Mouse (Mus musculus): ENCODE data around the gene Comp. TPM values are rescaled to one million over a fixed set of nuclear protein-coding genes. Genes with fewer than 3 reads are reported as not detected.

Comp gene
- polyA plus RNA-seq, 1 experiment = 0.28 TPM

DNA sequence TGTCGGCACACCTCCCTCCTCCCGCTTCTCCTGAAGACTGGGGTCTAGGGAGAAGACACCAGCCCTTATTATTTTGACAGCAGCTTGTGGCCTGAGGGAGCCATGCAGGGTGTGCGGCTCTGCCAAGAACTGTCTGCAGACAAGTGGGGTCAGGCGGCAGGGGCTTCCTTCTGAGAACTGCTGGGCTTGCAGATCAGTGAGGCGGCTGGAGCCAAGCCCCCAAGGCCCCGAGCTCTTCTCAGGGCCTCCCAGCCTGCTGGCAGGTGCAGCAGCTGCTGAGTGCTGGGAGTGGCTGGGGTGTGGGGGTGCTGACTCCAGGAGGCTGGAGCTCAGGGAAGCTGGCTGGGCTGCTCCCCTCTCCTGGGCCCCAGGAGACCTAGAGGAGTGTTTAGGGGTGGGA, 34.9 kb downstream of the Comp start:
- TF ChIP-seq GATA1 (IDR thresholded peaks at IDR 0.05; ENCODE audit: low read length) = no peak

DNA sequence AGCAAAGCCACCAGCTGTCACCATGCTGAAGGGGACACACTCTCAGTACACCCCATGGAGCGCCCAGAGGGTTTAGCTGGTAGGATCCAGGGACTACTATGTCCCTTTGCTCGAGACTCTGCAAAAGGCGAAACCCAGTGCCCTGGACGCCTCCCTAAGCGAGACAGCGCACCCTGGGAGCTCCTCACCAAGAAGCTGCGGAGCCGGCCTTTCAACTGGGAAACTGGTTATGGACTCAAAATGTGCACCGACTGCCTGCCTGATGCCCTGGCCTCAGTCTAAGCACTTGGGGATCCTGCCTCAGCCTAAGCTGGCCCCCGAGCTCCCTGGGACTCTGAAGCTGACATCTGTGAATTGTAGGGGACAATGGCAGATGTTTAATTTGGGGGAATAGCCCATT, 35.7 kb downstream of the Comp start:
- no peak for TF ChIP-seq GATA1 (IDR thresholded peaks at IDR 0.05; ENCODE audit: low read length)

DNA sequence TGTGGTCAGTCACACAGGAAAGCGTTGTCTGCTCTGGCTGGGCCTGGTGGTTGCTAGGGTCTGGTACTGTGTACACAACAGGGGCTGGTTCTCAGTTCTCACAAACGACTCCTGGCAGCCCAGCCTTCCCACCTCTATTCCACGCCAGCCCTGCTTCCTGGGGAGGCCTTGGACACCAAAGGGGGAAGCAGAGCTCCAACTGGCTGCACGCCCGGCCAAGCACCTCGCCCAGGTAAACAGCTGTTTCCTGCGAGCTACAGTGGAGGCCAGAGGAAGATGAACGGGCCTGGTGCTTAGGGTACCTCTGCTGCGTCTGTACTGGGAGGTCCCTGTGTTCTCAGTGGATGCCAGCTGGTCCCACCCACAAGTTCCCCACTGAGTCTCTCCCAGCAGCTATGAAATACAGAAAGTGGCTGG, 36.1 kb downstream of the Comp start:
- TF ChIP-seq GATA1 (IDR thresholded peaks at IDR 0.05; ENCODE audit: low read length) = no peak

DNA sequence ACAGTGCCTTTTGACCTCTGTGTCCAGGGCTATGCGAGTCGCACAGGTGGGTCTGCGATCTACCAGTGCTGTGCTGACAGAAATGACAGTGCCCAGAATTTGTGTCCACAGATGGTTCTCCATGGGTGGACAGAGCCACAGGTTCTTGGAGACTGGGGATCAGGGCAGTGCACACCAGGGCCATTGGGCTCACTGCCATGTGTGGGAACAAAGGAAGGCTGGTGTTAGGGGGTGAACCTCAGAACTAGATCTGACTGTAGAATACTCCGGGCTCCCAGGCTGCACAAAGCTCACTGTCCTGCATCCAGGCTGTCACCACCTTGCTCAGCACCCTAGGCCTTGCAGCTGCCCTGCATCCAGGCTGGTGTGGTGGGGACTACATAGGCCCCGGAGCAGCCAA, 36.9 kb downstream of the Comp start:
- no peak for TF ChIP-seq GATA1 (IDR thresholded peaks at IDR 0.05; ENCODE audit: low read length)

DNA sequence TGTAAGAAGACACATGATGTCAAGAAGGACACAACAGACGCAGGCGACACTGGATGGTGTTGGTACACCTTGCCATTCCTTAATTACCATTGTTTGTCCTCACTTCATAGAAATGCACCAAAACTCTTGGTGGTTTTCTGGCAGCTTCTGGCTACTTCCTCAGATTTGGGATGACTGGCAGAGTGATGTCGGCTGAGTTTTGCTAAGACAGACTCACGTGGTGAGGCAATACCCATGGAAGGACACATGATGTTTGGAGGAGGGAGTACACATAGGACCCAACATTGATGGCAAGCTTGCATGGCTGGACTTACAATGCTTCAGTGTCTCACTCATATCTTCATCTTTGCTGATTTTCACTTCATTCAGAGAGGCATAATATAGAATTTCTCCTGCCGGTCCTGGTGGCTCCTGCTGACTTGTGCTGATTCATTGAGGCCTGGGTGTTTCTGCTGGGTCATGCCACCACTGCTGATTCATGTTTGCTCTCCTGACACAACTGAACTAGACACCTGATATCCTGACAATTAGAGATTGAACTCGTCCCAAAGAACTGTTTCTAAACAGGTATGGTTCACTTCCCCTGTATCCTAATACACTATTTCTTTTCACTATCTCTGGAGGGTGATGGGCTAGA, 41.1 kb downstream of the Comp start:
- TF ChIP-seq GATA1 (IDR thresholded peaks at IDR 0.05; ENCODE audit: low read length) = no peak

DNA sequence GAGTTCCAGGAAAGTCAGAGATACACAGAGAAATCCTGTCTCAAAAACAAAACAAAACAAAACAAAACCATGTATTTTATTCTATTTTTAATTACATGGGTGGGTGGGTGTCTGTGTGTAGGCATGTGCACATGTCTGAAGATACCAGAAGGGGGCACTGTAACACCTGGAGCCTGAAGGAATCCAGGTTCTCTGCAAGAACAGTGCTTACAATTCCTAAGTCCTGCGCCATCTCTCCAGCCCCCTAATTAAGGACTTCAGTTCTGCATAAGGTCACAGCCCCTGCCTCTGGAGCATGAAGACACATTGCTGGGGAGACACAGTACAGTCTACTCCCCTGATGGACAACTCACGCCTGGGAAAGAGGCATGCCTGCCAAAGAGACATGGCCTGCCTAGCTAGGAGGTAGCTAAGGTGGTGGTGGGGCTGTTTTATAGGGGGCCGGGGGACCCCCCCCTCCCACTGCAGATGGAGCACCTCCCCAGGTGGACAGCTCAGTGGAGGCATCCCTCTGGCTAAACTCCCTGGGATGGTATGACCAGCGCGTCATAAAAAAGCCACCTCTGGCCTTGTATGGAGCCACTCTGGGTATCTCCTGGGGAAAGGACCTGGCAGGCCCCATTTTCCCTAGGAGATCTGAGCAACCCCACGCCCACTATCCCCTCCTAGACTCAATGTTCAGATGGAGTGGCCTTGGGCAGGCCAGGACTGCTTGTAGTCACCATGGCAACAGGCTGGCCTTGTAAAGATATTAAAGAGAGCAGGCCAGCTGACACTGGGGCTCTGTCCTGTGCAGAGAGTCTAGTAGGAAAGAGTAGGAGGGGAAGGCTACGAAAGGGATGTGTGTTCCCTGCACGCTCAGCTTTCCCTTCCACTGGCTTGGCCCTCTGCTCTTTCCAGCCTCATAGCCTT, 42.4 kb downstream of the Comp start:
- TF ChIP-seq GATA1 (IDR thresholded peaks at IDR 0.05; ENCODE audit: low read length) = no peak

DNA sequence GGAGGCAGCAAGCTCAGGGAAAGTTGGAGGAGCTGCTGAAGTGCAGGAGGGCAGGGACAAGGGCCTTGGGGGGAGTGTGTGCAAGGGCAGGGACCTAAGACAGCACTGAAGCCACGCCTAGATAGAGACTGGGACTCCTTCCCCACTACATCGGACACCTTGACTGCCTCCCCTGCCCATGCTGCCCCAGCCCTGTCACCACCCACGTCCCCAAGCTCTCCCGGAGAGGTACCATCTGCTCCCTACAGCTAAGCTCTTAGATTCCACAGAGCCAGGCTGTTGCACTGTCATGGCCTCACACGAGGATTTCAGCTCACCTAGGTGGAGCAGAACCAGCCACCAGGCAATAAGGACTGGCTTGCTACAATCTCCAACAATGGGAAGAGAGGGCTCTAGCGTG, 43.6 kb downstream of the Comp start:
- TF ChIP-seq GATA1 (IDR thresholded peaks at IDR 0.05; ENCODE audit: low read length) = no peak

DNA sequence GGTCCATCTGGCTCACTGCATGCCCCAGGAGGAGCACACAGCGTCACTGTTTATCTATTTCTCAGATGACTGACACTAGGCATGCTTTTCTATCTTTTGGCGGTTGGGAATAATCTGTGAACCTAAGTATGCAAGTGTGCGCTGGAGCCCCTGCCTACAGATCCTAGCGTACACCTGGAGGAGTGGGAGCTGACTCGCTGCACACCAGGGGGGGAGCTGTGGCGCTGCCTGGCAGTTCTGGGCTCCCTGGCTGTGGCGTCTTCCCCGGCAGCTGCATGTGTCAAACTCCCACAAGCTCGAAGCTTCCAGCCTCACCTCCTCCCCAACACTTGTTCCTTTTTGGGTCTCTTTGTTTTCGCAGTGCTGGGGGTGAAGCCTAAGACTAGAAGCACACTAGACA, 44.6 kb downstream of the Comp start:
- TF ChIP-seq GATA1 (IDR thresholded peaks at IDR 0.05; ENCODE audit: low read length) = no peak

DNA sequence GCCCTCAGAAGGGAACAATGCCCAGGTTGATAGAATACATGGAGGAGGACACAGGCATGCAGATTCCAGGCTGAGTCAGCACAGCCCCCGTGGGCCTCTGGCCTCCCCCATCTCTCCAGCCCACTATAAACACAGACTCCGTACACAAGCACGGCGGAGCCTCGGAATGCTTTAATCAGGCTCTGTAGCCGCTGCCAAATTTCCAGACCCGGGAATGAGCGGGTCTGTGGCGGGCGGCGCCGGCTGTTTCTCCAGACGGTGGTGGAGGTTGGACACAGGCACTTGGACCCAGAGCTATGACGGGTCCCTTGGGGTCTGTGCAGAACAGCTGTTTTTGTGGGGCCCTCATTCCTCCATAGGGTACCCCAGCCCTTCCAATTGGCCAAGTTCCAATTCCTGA, 45.6 kb downstream of the Comp start:
- TF ChIP-seq GATA1 (IDR thresholded peaks at IDR 0.05; ENCODE audit: low read length) = no peak

DNA sequence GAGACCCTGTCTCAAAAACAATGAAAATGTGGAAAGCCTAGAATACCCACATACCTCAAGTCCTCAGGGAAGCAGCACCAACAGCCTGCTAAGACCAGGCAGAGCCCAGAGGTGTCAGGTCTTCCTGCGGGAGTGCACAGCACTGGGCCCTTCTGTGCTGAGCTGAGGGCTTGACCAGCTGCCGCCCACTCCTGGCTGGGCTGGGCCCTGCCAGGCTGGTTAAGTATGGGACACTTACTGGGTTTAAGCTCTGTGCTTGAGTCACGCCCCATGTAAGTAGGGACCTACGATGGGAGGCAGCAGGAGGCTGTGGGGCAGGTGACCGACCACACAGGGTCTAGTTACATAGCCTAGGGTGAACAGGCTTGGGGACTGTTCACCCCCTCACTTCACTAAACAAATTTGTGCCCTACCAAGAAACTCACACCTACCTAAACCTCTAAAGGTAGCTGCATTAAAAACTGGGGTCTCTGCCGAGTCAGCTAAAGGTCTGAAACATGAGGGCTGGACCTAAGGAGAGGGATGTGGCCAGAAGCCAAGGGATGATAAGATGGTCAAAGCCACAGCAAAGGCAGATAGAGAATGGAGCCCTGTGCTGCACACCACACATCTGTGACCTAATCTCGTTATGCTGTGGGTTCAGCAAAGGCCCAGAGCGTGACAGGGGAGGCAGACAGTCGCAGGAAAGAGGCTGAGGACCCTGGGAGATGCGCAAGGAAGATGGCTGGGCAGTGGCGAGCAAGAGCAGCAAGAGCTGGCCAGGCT, 46.7 kb downstream of the Comp start:
- no peak for TF ChIP-seq GATA1 (IDR thresholded peaks at IDR 0.05; ENCODE audit: low read length)

DNA sequence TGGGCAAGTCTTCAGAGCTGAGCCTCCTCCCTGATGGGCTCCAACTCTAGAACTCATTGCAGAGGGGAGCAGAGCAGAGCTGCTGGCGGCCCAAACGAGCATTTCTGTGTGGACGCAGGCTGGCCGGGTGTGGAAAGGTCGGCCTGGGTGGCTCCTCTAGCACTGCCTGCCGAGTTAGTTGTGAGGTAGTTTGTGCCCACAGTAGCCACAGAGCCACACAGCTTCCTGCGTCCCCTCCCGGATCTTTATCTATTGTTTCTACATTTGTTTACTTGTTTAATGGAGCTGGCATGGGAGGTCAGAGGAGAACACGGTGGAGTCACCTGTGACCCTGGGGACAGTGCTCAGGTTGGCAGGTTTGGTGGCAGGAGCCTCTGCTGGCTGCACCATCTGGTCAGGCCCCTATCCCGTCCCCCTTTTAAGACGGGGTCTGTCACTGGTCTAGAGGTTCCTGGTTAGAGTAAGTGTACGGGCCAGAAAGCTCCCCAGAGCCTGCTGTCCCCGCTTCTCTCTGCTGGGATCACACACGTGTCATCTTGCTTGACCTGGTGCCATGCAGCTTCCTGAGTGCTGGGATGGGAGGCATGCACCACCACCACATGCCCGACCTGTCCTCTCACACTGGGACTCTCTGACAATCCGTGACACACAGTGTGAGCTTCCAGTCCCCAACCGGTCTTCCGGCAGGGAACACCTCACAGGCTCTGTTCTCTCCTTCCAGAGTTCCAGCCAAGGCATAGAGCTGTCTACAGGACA, 48.2 kb downstream of the Comp start:
- no peak for TF ChIP-seq GATA1 (IDR thresholded peaks at IDR 0.05; ENCODE audit: low read length)

DNA sequence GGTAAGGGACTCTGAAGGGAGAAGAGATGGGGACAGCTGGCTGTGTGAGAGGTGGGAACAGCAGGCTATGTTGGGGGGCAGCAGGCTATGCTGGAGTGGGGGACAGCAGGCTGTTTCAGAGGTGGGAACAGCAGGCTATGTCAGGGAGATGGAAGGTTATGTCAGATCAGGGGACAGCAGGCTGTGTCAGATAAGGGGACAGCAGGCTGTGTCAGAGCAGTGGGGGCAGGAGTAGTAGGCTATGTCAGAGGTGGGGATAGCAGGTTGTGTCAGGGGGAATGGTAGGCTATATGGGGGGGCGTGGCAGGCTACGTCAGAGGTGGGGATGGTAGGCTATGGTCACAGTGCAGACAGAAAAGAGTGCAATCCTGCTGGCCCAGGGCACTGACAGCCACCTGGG, 49.4 kb downstream of the Comp start:
- TF ChIP-seq GATA1 (IDR thresholded peaks at IDR 0.05; ENCODE audit: low read length) = no peak

DNA sequence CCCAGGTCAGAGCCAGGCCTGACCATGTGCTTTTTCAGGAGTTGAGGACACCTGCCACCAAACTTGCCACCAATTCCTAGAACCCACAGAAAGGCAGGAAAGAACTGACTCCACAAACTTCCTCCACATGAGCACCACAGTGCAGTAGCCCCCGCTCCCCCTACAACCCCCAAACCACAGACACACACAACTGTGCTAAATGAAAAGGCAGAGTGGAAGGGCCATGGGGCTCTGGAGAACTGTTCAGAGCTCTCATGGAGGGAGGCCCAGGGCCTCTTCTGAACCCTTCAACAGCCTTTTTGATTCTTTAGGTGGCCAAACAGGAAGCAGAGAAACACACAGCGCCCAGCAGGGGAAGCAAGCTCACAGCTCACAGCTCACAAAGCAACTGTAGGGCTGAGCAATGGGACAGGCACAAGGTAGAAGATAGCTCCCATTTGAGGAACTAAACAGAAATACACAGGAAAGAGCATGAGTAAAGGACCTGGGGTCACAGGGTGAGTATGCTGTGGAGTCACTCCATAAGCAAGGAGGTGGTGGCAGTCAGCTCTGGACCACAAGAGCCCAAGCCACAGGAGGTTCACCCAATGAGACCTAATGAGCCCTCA, 53.0 kb downstream of the Comp start:
- TF ChIP-seq GATA1 (IDR thresholded peaks at IDR 0.05; ENCODE audit: low read length) = no peak

DNA sequence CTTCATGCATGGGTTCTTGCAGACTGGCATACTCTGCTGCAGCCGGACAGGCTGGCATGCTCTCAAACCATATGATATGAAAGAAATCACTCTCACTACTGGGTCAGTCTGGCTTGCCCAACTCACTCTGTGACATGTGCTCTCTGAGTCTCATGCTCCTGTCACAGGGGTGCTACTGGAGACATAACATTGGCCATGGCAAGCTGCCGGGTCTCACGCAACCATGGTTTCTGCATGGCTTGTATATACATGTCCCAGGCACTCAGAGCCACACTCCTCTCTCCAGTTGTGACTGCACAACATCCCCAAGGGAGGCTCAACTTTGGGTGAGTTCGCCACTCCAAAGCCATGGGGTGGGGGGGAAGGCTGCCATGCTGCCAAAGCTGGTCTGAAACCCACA, 57.9 kb downstream of the Comp start:
- no peak for TF ChIP-seq GATA1 (IDR thresholded peaks at IDR 0.05; ENCODE audit: low read length)

Other genes starting within 250 kb of the Comp start
- 17.2 and 17.9 TPM in 2 replicates for gene Nr2c2ap, start 242.2 kb upstream of the Comp start, polyA plus RNA-seq (2012)
- gene Rfxank, start 234.4 kb upstream of the Comp start, polyA plus RNA-seq (2012) = 3.2 and 6.5 TPM in 2 replicates
- 20.5 and 52.7 TPM in 2 replicates for gene Borcs8, start 234.1 kb upstream of the Comp start, polyA plus RNA-seq (2012)
- gene Mef2b, start 233.8 kb upstream of the Comp start, polyA plus RNA-seq (2012) = 2.7 and 3.6 TPM in 2 replicates
- 130 and 149 TPM in 2 replicates for gene Tmem161a, start 201.2 kb upstream of the Comp start, polyA plus RNA-seq (2012)
- 18.7 and 20.1 TPM in 2 replicates for gene Slc25a42, start 161.3 kb upstream of the Comp start, polyA plus RNA-seq (2012)
- gene Sugp2, start 139.3 kb upstream of the Comp start, polyA plus RNA-seq (2012) = 21.8 and 26.2 TPM in 2 replicates
- 24.5 and 26.2 TPM in 2 replicates for gene Armc6, start 139.1 kb upstream of the Comp start, polyA plus RNA-seq (2012)
- gene Homer3, start 90.7 kb upstream of the Comp start, polyA plus RNA-seq (2012) = 34.3 and 37.1 TPM in 2 replicates
- 41.5 and 54.5 TPM in 2 replicates for gene Ddx49, start 71.1 kb upstream of the Comp start, polyA plus RNA-seq (2012)
- 311 and 375 TPM in 2 replicates for gene Cope, start 71.0 kb upstream of the Comp start, polyA plus RNA-seq (2012)
- not detected in 2 replicates for gene Cers1, start 57.8 kb upstream of the Comp start, polyA plus RNA-seq (2012)
- gene Gdf1, start 43.7 kb upstream of the Comp start, polyA plus RNA-seq (2012) = not detected in 2 replicates
- gene Upf1, start 20.3 kb upstream of the Comp start, polyA plus RNA-seq (2012) = 126 and 139 TPM in 2 replicates
- 25.8 and 29.6 TPM in 2 replicates for gene Crtc1, start 66.0 kb downstream of the Comp start, polyA plus RNA-seq (2012)
- 10.0 and 10.8 TPM in 2 replicates for gene Klhl26, start 103.4 kb downstream of the Comp start, polyA plus RNA-seq (2012)
- not detected in 2 replicates for gene Tmem59l, start 113.8 kb downstream of the Comp start, polyA plus RNA-seq (2012)
- not detected in 2 replicates for gene Crlf1, start 119.6 kb downstream of the Comp start, polyA plus RNA-seq (2012)
- 264 and 347 TPM in 2 replicates for gene Rex1bd, start 133.2 kb downstream of the Comp start, polyA plus RNA-seq (2012)
- gene Uba52, start 137.2 kb downstream of the Comp start, polyA plus RNA-seq (2012) = 421 and 1,202 TPM in 2 replicates
- gene Fkbp8, start 154.2 kb downstream of the Comp start, polyA plus RNA-seq (2012) = 1,137 and 1,401 TPM in 2 replicates
- 41.4 and 54.9 TPM in 2 replicates for gene Kxd1, start 154.4 kb downstream of the Comp start, polyA plus RNA-seq (2012)
- 50.0 and 51.6 TPM in 2 replicates for gene Ell, start 165.9 kb downstream of the Comp start, polyA plus RNA-seq (2012)
- 184 and 204 TPM in 2 replicates for gene Isyna1, start 220.8 kb downstream of the Comp start, polyA plus RNA-seq (2012)
- 968 and 1,213 TPM in 2 replicates for gene Ssbp4, start 235.3 kb downstream of the Comp start, polyA plus RNA-seq (2012)
- 0.08 and 0.13 TPM in 2 replicates for gene Lrrc25, start 242.6 kb downstream of the Comp start, polyA plus RNA-seq (2012)